Mouse (Mus musculus) myocyte (in vitro differentiated cells): ENCODE data around the gene Tbc1d20.
A peak's percentile ranks its signal among the peaks of the same experiment; 100 is the strongest.

Experiments
- E2F4 ChIP-seq: IDR thresholded peaks from one replicate; pipeline ENCODE4 v1.6.1; 2011; ENCODE audit warnings: mild to moderate bottlenecking, control low read depth, moderate library complexity; ENCODE audit not compliant: insufficient read depth
- MAX ChIP-seq: IDR thresholded peaks from one replicate; pipeline ENCODE4 v1.6.1; 2011; ENCODE audit warnings: low read depth, mild to moderate bottlenecking, control low read depth
- MYOD1 ChIP-seq, 3 experiments: IDR thresholded peaks; one replicate each; pipeline ENCODE4 v1.6.1; 2011; ENCODE audit warnings: control low read depth in 2 of 3, low read depth in 2 of 3, mild to moderate bottlenecking in 2 of 3, moderate library complexity in 1 of 3; ENCODE audit not compliant: insufficient read length in 2 of 3, control insufficient read depth in 1 of 3
- POLR2A ChIP-seq: IDR thresholded peaks from one replicate; pipeline ENCODE4 v1.6.1; 2011; ENCODE audit warnings: low read depth, mild to moderate bottlenecking, control low read depth, moderate library complexity; ENCODE audit not compliant: insufficient read length
- POLR2AphosphoS2 ChIP-seq: IDR thresholded peaks from one replicate; pipeline ENCODE4 v1.6.1; 2011; ENCODE audit warnings: low read depth, control low read depth; ENCODE audit not compliant: insufficient read length
- REST ChIP-seq: IDR thresholded peaks from one replicate; pipeline ENCODE4 v1.6.1; 2011; ENCODE audit warnings: mild to moderate bottlenecking, control low read depth, moderate library complexity; ENCODE audit not compliant: insufficient read depth, insufficient read length
- TCF12 ChIP-seq: IDR thresholded peaks from one replicate; pipeline ENCODE4 v1.6.1; 2011; ENCODE audit warnings: mild to moderate bottlenecking, control low read depth; ENCODE audit not compliant: poor library complexity, insufficient read depth, severe bottlenecking
- USF1 ChIP-seq: IDR thresholded peaks from one replicate; pipeline ENCODE4 v1.6.1; 2011; ENCODE audit warnings: low read depth, mild to moderate bottlenecking, control low read depth, moderate library complexity

DNA sequence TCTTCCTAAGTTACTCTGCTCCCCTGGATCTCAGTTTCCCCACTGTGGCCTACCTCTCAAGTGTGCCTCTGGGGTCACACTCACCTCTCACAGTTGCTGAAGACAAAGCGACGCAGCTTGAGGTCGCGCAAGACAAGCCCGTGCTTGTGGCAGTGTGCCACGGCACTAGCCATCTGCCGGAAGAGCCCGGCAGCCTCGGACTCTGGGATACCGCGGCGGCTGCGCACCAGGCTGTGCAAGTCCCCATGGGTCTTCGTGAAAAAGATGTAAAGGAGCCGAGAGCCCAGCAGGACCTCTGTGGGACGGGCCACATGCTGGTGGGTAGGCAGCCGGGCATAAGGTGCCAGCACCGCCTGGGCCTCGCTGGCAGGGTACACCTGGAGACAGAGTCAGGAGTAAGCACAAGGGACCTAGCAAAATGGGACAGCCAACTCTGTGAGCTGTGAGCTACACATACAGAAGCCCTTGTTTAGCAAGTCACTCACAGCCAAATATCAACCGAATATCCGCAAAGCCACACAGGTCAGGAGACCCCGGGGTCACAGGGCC lies 46.1 kb downstream of the Tbc1d20 start:
- peak; percentile 57 for TF ChIP-seq POLR2A
- no peak for TF ChIP-seq TCF12
- TF ChIP-seq USF1, result no peak
- no peak for TF ChIP-seq MYOD1 (IDR thresholded peaks at IDR 0.05; ENCODE audit: control insufficient read depth in 1 of 3, insufficient read length in 2 of 3, low read depth in 2 of 3)
- no peak for TF ChIP-seq MAX
- no peak for TF ChIP-seq E2F4
- no peak for TF ChIP-seq REST
- peak; percentile 63 for TF ChIP-seq POLR2AphosphoS2
